Mouse (Mus musculus) embryonic fibroblast, embryonic 13.5 days (primary cell): ENCODE measurements at regions not wholly inside any gene's neighbourhood (a gene's known extent, or its start where the extent isn't known, plus 50 kb on each side); places are given as distances from the start of the nearest gene placed in this dataset.

Experiments used
- CTCF ChIP-seq: IDR thresholded peaks from 2 replicates; pipeline ENCODE4 v1.5.1; 2011; ENCODE audit warnings: mild to moderate bottlenecking, control low read depth, low read length, moderate library complexity, borderline replicate concordance; ENCODE audit not compliant: insufficient read depth
- POLR2A ChIP-seq: IDR thresholded peaks from 2 replicates; pipeline ENCODE4 v1.6.1; 2011; ENCODE audit warnings: low read depth, mild to moderate bottlenecking, control low read depth, low read length, moderate library complexity

DNA sequence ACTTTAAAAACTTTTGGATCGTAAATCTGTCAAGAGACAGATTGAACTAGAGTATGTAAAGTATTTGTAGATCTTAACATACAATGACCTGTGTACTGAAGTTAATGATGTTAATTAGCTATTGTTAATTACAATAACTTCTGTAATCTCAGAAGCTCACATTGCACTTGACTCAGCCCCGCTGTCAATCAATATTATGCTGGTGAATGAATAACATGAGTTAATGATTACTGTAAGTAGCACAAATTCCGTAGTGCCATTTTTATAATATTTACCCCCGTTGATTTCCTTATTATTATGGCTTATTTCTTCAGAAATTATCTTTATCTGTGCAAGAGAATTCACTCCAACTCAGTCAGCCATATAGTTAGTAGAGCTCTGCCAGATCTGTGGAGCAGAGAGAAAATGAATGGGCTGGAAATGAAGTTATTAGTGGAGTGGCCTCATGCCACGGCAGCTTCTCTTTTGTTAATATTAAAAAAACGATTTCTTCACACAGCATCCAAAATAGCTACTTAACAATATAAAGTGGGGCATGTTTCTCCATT, 132.5 kb downstream of the Gm11146 start:
- TF ChIP-seq CTCF (no peak), POLR2A (no peak)
